Mouse (Mus musculus): ENCODE data around the gene Tor1b. TPM values are rescaled to one million over a fixed set of nuclear protein-coding genes. Genes with fewer than 3 reads are reported as not detected.
A peak's percentile ranks its signal among the peaks of the same experiment; 100 is the strongest.
"Not testable (repeated sequence)": the region's sequence is repeated elsewhere in the genome, so short reads cannot be mapped to it uniquely, and the experiment has no call there.

Tor1b gene
- polyA plus RNA-seq (2016; fragmentation: Nextera tagmentation; extraction: Ambion mirVana): 24.7 and 25.0 TPM in 2 replicates

DNA sequence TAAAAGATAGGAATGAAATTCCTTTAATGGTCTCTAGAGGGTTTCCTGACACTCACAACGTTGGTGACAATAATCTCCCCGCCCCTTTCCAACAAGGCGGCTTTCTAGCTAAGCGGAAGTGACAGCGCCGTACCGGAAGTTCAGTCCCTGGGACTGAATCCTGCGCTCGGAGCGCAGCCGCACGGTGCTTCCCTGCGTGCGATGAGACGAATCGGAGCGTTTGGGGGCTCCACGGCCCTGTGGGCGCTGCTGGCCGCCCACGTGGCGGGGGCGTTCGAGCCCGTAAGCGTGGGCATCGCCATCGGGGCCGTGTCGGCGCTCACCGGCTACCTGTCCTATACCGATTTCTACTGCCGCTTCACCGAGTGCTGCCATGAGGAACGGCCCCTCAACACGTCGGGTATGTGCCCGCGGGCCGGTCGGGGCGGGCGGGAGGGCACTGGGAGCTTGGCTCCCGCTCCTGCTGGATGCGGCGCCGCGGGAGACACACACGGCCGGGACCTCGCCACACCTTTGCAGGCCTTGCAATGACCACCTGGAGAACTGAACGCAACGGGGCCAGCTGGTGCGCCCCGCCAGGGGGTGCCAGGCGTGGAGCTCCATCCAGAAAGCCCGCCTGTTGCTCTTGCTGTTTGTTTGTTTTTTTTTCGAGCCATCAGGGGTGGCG, at the start of gene Tor1b:
TSS of gene Tor1b (plus strand) at position 136 of the 667 bp plus-strand sequence.
- under 1% methylated on average over 60 of the region's 60 CpGs for WGBS
- Histone ChIP-seq H3K4me3 (peak within 1 kb of the TSS; percentile 90), H3K27me3 (replicated peaks; ENCODE audit: low read depth, poor library complexity, severe bottlenecking) (no peaks in the 10 kb centered on the region), H3K36me3 (replicated peaks) (peaks cover 40% of the 10 kb centered on the region), H3K9me3 (no peaks in the 10 kb centered on the region), H3K27ac (replicated peaks) (peak within 1 kb of the TSS; percentile 93), H3K4me1 (peaks cover 26% of the 10 kb centered on the region)
- DNase-seq (ENCODE audit: low spot score): peak; percentile 89

DNA sequence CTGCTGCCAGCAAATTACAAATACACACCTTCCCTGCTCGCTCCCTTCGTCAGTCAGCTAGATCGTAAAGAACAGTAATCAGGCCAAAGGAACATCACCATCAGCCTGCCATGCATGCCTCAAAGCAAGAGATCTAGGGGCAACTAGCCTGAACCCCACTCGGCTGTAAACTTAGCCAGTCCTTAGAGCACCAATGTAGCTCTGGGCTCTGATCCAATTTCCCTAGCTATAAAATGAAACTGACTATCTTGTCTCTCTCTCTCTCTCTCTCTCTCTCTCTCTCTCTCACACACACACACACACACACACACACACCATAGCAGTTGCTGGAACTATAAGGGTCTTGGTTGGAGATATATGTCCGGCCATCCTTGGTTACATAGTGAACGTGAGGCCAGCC, 48.5 kb upstream of the Tor1b start:
- H3K27ac ChIP-seq (replicated peaks): no peak overlapping the region
- no peak for DNase-seq (ENCODE audit: low spot score)

DNA sequence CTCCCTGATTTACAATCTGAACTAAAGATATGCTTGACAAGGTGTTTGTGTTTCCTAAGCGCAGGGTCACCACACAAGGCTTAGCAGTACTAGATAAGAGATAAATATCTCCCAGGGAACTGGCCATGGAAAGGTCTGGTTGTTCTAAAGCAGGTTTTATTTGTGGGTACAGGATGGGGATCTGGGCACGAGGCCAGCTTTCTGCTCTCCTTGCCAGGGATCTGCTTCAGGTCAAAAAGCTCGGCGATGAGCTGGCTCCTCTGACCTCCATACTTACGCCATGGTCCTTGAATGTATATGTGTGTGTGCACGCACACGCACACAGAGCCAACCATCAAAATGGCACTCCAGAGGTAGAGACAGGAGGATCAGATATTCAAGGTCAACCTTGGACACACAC, 47.8 kb upstream of the Tor1b start:
- H3K36me3 ChIP-seq (replicated peaks): 0 out of 2 replicates have a peak, but pooled peaks cover 4% of the 10 kb centered on the region
- H3K27ac ChIP-seq (replicated peaks): no peak overlapping the region
- no peak for DNase-seq (ENCODE audit: low spot score)
- H3K4me3 ChIP-seq: no peak overlapping the region
- H3K4me1 ChIP-seq: peaks cover 38% of the 10 kb centered on the region
- WGBS: 86% methylated on average over 7 of the region's 7 CpGs
- H3K9me3 ChIP-seq: no peaks in the 10 kb centered on the region
- peaks cover 40% of the 10 kb centered on the region for H3K27me3 ChIP-seq (replicated peaks; ENCODE audit: low read depth, poor library complexity, severe bottlenecking)

More for the DNA sequence above, 48.5 kb upstream of the Tor1b start:
- Histone ChIP-seq H3K4me1 (peaks cover 33% of the 10 kb centered on the region), H3K4me3 (no peak overlapping the region), H3K9me3 (no peaks in the 10 kb centered on the region), H3K36me3 (replicated peaks) (0 out of 2 replicates have a peak, but pooled peaks cover 8% of the 10 kb centered on the region), H3K27me3 (replicated peaks; ENCODE audit: low read depth, poor library complexity, severe bottlenecking) (peaks cover 40% of the 10 kb centered on the region)
- 88% methylated on average over 6 of the region's 6 CpGs for WGBS

DNA sequence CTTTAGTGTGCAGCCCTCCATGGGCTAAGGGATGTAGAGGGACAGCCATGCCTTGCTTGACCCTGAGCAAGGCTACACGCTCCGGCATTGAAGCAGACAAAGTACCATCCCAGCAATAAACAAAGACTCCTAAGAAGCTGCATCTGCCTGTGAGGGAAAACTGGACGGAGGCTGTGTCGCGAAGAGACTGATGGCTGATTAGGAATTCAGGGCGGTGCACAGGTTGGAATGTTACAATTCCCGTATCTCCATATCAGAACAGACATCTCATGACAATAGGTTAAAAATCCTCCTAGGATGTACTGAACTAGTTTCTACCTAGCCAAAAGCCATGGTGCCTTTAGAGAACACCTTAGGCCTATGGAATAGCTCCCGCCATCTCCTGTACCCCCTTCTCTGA, 46.9 kb upstream of the Tor1b start:
- Histone ChIP-seq H3K36me3 (replicated peaks) (0 out of 2 replicates have a peak, but pooled peaks cover 1% of the 10 kb centered on the region), H3K4me3 (no peak overlapping the region), H3K27me3 (replicated peaks; ENCODE audit: low read depth, poor library complexity, severe bottlenecking) (peaks cover 37% of the 10 kb centered on the region), H3K4me1 (peaks cover 37% of the 10 kb centered on the region), H3K27ac (replicated peaks) (no peak overlapping the region), H3K9me3 (no peaks in the 10 kb centered on the region)
- 78% methylated on average over 8 of the region's 8 CpGs for WGBS
- no peak for DNase-seq (ENCODE audit: low spot score)

DNA sequence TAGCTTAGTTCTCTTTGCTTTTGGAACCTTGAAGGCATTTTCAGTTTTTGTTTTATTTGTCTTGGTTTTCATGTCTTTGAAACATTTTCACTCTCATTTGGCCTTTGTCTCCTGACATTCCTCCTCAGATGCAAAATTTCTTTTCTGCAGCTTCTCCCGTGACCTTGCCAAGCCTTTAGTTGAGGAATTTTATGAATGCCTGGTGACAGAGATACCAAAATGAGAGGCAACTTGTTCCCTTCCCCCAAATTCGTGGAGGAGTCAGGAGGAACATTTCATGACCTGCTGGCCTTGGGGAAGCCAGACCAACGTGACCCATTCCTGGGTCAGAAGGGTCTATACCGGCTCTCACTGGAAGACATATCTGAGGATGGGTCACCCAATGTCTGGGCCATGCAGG, 46.1 kb upstream of the Tor1b start:
- Histone ChIP-seq H3K4me1 (peaks cover 29% of the 10 kb centered on the region), H3K27me3 (replicated peaks; ENCODE audit: low read depth, poor library complexity, severe bottlenecking) (peaks cover 30% of the 10 kb centered on the region), H3K4me3 (no peak overlapping the region), H3K9me3 (no peaks in the 10 kb centered on the region), H3K36me3 (replicated peaks) (no peaks in the 10 kb centered on the region), H3K27ac (replicated peaks) (no peak overlapping the region)
- WGBS: 69% methylated on average over 4 of the region's 4 CpGs
- DNase-seq (ENCODE audit: low spot score): no peak

DNA sequence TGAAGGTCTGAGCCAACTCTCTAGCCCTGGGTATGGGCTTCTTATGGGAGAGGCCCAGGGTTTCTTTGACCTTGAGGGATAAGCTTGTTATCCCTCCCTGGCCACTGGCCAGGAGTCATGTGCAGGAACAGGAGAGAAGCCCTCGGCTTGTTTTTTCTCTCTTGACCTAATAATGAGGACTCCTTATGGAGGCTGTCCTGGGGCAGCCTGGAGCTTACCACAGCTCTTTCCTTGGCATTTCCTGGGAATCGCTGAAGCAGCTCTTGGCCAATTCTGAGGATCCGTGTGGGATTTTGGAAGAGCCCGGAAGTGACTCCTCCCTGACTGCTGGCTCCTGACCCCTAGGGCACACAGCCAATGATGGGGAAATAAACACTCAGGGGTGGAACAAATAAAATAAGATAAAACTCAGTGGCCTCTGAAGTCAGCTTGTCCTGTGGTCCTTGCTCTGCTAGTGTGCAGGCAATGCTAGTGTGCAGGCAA, 40.4 kb upstream of the Tor1b start:
- no peak for DNase-seq (ENCODE audit: low spot score)
- H3K27ac ChIP-seq (replicated peaks): peak overlapping the region; percentile 19; the same call in 1 of the 2 replicates
- no peak overlapping the region for H3K4me3 ChIP-seq

DNA sequence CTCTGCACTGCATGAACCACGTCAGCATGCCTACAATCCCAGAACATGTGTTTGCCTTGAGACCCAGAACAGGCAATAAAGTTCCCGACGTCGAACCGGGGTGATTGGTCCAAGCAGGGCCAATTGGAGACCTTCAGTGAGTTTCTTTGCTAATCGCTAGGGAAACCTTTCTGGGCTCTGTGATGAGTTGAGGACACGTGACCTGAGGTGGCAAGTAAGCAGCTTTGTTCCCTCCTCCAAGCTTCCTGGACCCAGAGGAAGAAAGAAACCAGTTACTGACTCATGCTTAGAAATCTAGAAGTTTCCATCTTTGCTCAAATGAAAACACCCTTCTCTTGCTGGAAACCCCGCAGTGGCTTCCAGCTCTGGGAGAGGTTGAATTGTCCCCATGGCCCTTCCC, 39.7 kb upstream of the Tor1b start:
- 88% methylated on average over 8 of the region's 8 CpGs for WGBS
- 0 out of 2 replicates have a peak overlapping the region, but pooled peaks have one; percentile 19 for H3K27ac ChIP-seq (replicated peaks)
- H3K27me3 ChIP-seq (replicated peaks; ENCODE audit: low read depth, poor library complexity, severe bottlenecking): 0 out of 2 replicates have a peak, but pooled peaks cover 3% of the 10 kb centered on the region
- H3K4me3 ChIP-seq: no peak overlapping the region
- no peaks in the 10 kb centered on the region for H3K9me3 ChIP-seq
- H3K4me1 ChIP-seq: peaks cover 32% of the 10 kb centered on the region
- no peak for DNase-seq (ENCODE audit: low spot score)
- H3K36me3 ChIP-seq (replicated peaks): no peaks in the 10 kb centered on the region

More for the DNA sequence above, 40.4 kb upstream of the Tor1b start:
- Histone ChIP-seq H3K9me3 (no peaks in the 10 kb centered on the region), H3K4me1 (peaks cover 26% of the 10 kb centered on the region), H3K36me3 (replicated peaks) (no peaks in the 10 kb centered on the region), H3K27me3 (replicated peaks; ENCODE audit: low read depth, poor library complexity, severe bottlenecking) (no peaks in the 10 kb centered on the region)
- WGBS: 40% methylated on average over 4 of the region's 4 CpGs

DNA sequence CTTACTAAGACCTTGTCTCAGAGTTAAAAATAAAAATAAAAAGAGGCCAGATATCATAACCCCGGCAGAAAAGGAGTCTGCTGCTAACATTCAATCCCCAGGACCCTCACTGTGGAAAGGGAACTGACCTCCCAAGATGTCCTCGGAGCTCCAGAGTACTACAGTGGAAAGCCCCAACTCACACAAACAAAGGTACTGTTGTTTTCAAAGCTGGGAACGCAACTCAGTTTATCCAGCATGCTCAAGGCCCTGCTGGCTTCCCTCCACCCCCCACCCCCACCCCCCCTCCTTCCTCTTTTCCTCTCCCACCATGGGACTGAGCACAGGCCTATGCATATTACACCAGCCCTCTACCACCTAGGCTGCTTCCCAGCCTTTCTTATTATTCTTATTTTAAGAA, 37.9 kb upstream of the Tor1b start:
- no peak for DNase-seq (ENCODE audit: low spot score)
- Histone ChIP-seq H3K27ac (replicated peaks) (peak overlapping the region; percentile 51), H3K9me3 (no peaks in the 10 kb centered on the region), H3K36me3 (replicated peaks) (no peaks in the 10 kb centered on the region), H3K4me1 (peaks cover 41% of the 10 kb centered on the region), H3K4me3 (no peak overlapping the region), H3K27me3 (replicated peaks; ENCODE audit: low read depth, poor library complexity, severe bottlenecking) (0 out of 2 replicates have a peak, but pooled peaks cover 3% of the 10 kb centered on the region)
- 27% methylated on average over 3 of the region's 3 CpGs for WGBS

DNA sequence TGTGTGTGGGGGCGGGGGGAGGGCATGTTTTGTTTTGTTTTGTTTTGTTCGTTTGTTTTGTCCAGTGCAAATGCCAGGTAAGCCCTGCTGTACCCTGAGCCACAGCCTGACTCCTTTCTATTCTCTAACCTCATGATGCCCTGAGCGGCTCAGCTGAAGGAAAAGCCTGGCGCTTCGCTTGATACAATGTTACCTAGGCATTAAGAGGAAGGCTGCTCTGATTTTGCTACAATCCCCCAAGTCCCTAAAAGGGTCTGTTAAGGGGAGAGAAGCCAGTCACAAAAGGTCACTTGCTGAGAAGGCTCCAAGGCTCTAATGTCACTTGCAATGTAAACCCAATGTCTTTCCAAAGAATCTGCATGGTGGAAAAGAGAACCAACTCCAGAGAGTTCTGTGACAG, 37.4 kb upstream of the Tor1b start:
- H3K4me1 ChIP-seq: peaks cover 38% of the 10 kb centered on the region
- 0 out of 2 replicates have a peak, but pooled peaks cover 3% of the 10 kb centered on the region for H3K27me3 ChIP-seq (replicated peaks; ENCODE audit: low read depth, poor library complexity, severe bottlenecking)
- WGBS: 74% methylated on average over 5 of the region's 5 CpGs
- no peak for DNase-seq (ENCODE audit: low spot score)
- no peaks in the 10 kb centered on the region for H3K9me3 ChIP-seq
- H3K36me3 ChIP-seq (replicated peaks): no peaks in the 10 kb centered on the region
- no peak overlapping the region for H3K4me3 ChIP-seq
- H3K27ac ChIP-seq (replicated peaks): peak overlapping the region; percentile 51; the same call in 1 of the 2 replicates

DNA sequence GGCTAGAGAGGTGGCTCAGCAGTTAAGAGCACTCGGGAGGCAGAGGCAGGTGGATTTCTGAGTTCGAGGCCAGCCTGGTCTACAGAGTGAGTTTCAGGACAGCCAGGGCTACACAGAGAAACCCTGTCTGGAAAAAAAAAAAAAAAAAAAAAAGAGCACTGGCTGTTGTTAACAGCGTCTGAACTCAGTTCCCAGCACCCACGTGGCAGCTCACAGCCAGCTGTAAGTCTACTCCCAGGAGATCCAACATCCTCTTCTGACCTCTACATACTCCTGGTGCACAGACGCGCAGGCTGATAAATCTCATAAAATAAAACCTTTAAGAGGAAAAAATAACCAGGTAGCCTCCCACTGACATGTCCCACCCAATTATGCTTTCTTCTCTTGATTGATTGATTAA, 36.8 kb upstream of the Tor1b start:
- not testable (repeated sequence) for H3K9me3 ChIP-seq; H3K27ac ChIP-seq (replicated peaks); H3K27me3 ChIP-seq (replicated peaks; ENCODE audit: low read depth, poor library complexity, severe bottlenecking); DNase-seq (ENCODE audit: low spot score); H3K4me3 ChIP-seq; H3K36me3 ChIP-seq (replicated peaks)
- WGBS: 79% methylated on average over 6 of the region's 6 CpGs
- peaks cover 38% of the 10 kb centered on the region for H3K4me1 ChIP-seq

DNA sequence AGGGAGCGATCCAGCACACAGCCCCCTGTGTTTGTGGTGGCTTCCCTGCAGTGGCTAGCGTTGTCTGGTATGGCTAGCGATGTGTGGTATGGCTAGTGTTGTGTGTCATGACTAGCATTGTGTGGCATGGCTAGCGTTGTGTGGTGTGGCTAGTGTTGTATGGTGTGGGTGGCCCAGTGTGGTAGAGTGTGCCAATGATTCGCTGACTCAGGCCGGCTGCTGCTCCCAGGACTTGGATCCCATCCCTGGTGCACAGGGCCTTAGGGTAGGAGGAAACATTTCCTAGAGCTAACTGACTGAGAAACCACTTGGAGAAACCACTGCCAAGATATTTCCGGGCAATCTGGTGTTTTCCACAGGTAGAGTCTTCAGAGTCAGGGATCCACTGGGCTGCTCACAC, 35.1 kb upstream of the Tor1b start:
- no peak for DNase-seq (ENCODE audit: low spot score)
- Histone ChIP-seq H3K4me3 (no peak overlapping the region), H3K9me3 (no peaks in the 10 kb centered on the region), H3K27me3 (replicated peaks; ENCODE audit: low read depth, poor library complexity, severe bottlenecking) (0 out of 2 replicates have a peak, but pooled peaks cover 3% of the 10 kb centered on the region), H3K36me3 (replicated peaks) (no peaks in the 10 kb centered on the region), H3K27ac (replicated peaks) (peak overlapping the region; percentile 80; the same call in 1 of the 2 replicates), H3K4me1 (peaks cover 31% of the 10 kb centered on the region)
- 88% methylated on average over 7 of the region's 7 CpGs for WGBS

DNA sequence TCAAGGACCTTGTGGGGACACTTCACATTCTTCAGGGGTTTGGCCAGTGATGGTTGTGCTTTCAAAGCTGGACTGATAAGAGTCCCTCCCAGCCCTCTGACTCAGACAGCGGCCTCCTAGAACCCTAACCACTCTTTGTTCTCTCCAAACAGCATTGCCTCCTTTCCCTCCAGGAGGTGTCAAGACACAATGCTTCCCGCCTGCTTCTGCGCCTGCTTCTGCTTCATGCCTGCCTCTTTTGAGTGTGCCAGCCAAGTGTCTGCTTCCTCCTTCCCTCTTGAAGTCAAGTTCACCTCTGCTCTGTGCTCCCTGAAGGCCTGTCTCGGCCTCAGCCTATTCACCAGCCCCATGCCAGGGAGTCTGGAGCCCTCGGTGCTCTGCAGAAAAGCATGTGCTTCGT, 34.6 kb upstream of the Tor1b start:
- WGBS: 59% methylated on average over 6 of the region's 6 CpGs
- peaks cover 30% of the 10 kb centered on the region for H3K4me1 ChIP-seq
- H3K36me3 ChIP-seq (replicated peaks): no peaks in the 10 kb centered on the region
- no peak overlapping the region for H3K4me3 ChIP-seq
- H3K9me3 ChIP-seq: no peaks in the 10 kb centered on the region
- DNase-seq (ENCODE audit: low spot score): no peak
- peak overlapping the region; percentile 80 for H3K27ac ChIP-seq (replicated peaks)
- 0 out of 2 replicates have a peak, but pooled peaks cover 3% of the 10 kb centered on the region for H3K27me3 ChIP-seq (replicated peaks; ENCODE audit: low read depth, poor library complexity, severe bottlenecking)

DNA sequence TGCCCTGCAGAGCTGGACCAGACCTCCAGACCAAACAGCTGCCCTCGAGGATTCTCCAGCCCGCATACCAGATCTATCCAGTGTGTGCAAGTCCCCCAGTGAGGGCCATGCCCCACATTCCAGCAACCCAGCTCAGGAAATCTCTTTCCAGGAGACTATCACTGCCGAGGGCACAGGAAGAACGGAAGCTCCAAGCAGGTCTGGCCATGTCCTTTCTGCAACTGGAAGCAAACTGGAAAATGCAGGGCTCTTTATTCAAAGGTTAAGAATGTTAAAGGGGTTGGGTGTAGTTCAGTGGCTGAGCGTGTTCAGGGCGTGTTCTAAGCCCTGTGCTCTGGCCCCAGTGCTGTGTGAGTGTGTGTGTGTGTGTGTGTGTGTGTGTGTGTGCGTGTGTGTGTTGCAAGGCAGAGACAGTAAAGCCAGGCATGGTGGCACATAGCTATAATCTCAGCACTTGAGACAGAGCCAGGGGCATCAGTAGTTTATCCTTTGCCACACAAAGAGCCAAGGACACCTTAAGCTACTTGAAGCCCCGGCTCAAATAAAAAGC, 33.9 kb upstream of the Tor1b start:
- Histone ChIP-seq H3K9me3 (no peaks in the 10 kb centered on the region), H3K4me3 (no peak overlapping the region), H3K4me1 (peaks cover 30% of the 10 kb centered on the region), H3K27ac (replicated peaks) (peak overlapping the region; percentile 80), H3K27me3 (replicated peaks; ENCODE audit: low read depth, poor library complexity, severe bottlenecking) (0 out of 2 replicates have a peak, but pooled peaks cover 3% of the 10 kb centered on the region), H3K36me3 (replicated peaks) (no peaks in the 10 kb centered on the region)
- WGBS: 43% methylated on average over 8 of the region's 8 CpGs
- peak; percentile 55 for DNase-seq (ENCODE audit: low spot score)

Data from embryonic facial prominence, embryonic 10.5 days (tissue).